Mouse (Mus musculus) kidney, adult 11 months (tissue): ENCODE results near the gene Nt5c3b.
A peak's percentile ranks its signal among the peaks of the same experiment; 100 is the strongest.

Source experiments
- DNase-seq: peaks from one replicate; pipeline ENCODE4 v3.0.0; 2022

Nt5c3b gene

DNA sequence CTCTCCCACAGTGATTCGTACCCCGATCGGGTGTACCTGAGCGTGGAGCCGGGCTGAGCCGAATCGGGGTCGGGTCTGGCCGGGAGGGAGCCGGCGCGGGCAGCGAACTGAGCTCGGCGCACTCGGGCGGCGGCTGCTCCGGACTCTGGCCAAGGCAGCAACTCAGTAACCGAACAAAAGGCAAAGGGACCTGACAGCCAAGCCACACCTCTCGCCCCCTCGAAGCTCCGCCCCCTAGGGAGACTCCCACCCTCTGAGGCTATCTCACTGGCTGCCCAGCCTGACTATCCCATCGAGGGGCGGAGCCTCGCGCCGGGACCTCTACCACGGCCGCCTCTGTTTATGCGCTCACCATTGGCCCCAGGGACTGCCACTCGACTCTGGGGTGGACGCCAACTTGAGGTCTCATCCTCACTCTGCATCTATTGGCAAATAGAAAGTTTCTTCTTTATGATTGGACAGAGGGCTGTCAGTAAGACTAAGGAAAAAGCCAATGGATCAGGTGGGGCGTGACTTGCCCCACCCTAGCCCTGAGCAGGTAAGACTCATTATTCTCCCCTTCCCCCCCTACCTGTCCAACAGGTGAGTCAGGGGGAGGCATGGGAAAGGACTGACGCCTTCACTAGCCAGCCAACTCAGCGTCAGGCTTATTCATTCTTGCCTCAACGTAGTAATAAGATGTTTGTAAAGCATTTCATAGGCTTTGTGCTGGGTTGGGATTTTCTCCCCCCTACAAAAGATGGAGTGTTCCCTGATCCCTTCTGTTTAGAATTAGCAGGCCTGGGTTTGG, 43.8 kb downstream of the Nt5c3b start, which contains the start of gene Jup:
Gene Jup, minus strand, starts transcription at position 164 of the 790 bp plus-strand sequence.
- peak; percentile 100 for DNase-seq

DNA sequence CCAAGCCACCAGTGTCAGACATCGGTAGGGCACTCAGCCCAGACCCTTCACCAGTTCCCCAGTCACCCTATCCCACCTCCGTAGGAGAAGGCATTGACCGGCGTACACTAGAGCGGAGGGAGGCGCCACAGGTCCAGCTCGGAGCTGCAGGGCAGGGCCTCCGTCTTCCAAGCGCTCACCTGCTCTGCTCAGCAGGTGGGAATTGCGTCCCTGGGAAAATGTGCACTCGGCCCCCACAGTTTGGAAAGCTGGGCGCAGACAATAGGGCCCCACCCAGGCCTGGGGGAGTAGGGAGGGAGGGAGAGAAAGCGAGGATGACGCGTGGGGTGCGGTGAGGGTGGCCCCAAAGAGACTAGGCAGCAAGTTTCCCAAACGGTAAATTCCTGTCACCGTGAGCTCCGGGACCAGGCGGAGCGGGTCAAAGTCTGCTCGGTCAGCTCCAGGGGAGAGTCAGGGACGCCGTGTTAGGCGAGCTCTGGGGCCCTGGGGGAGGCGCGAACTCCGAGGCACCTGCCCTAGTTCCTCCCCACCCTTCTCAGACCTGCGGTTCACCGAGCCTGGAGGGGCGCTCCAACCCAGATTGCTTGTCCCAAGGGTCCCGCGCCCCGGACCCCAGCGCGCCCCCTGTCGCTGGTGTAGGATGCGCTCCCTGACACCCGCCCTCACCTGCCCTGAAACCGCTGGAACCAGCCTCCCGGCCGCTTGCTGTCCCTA, 44.6 kb downstream of the Nt5c3b start:
- peak; percentile 78 for DNase-seq

DNA sequence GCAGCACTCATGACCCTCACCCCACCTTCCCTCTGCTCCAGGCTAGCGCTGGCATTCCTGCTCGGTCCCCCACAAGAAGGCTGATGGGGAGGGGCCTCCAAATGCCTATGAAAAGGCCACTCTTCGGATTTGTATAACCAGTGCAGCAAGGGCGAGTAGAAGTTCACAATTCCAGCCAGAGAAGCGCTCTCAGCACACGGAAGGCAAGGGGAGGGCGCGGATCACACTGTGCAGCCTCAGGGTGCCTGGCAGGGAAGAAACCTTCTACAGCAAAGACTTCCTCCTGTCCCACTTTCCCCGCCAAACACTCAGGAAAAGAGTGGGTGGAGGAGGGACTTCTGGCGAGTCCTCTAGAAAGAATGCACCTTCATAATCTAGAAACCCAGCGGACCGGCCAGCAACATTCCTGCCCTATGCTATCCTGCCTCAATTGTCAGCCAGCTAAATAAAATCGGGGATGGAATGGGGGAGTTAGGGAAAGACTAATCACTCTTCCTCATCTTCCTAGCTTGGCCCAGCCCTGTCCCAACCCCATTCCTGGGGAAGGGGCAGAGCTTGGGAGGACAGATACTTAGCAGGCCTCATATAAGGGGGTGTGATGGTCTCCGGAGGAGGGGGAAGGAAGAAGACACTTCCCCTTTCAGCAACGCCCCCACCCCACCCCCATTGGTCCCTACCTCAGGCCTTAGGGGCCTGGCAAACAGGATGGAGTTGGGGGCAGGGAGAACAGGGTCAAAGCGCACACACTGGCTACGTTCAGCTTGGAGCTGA, 45.6 kb downstream of the Nt5c3b start:
- DNase-seq: peak; percentile 79

DNA sequence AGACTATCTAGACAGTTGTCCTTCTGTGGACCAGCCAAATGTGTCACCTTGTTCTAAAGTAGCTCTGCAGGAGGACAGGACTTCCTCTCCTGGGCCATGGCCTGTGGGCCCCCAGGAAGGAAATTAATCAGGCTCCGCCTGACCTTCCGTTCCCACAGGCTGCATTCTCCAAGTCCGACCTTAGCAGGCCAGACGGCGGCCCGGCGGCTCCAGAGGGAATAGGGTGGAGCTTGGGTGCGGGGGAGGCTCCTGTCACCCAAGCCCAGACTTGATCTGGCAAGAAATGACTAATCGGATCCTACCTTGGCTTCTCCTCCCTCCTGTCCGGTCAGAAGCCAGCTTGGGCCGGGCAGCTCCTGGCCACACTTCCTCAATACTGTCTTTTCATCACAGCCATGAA, 46.4 kb downstream of the Nt5c3b start:
- peak; percentile 96 for DNase-seq

DNA sequence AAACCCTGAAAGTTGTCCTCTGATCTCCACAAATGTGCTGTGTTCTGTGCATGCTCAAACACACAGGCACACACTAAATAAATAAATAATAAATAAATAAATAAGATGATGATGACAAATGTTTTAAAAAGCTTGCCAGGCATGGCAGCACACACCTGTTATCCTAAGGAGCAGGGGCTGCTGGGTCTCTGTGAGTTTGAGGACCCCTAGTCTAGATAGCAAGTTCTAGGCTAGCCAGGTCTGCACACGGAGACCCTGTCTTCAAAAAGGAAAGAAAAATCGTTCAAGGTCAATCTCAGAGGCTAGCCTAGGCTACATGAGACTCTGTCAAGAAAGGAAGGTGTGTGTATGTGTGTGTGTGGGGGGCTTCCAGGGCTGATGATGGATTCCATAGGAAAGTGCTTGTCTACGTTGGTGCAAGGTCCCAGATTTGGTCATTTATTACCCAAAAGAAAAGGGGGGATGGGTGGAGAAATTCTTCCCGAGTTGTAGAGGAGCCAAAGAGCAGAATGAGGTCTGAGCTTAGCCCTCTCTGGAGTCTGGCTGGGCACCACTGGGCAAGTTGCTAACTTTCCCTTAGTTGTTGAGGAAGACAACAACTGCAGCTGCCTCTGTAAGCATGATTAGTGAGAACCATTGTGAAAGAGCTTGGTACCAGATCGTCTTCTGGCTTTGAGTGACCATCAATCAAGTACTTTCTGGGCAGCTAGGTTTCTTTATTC, 47.1 kb downstream of the Nt5c3b start:
- DNase-seq: peak; percentile 48

DNA sequence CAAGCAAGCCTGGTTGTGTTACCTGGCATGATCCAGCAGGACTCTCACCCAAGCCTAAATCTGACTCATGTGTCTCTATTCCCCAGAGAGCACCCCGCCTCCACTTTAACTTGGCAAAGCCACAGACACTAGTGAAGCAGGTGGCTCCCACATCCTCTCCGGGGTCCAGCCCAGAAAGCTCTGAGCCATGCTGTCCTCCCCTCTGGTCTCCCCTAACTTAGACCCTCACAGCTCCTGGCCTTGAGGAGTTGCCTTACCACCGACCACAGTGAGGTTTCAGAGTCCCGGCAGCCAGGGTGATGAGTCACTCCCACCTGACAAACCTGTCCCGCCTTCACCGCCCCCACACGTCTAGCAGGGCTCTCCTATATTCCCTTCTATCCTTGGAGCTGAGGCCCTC, 47.9 kb downstream of the Nt5c3b start:
- DNase-seq: no peak

DNA sequence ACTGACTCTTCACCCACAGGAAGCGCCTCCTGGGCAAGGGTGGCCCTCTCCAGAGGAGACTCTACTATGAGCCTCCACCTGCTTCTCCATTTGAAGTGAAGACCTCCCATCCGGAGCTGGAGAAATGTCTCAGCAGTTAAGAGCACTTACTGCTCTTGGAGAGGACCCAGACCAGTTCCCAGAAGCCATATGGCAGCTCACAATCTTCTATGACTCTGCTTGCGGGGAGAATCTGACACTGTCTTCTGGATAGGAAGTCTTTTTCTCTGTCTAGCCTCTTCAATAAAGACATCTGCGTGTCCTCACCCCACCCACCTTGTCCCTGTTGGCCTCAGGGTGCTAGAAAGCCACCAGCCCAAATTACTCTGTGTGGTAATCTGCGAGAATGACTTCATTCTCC, 48.6 kb downstream of the Nt5c3b start:
- DNase-seq: no peak

DNA sequence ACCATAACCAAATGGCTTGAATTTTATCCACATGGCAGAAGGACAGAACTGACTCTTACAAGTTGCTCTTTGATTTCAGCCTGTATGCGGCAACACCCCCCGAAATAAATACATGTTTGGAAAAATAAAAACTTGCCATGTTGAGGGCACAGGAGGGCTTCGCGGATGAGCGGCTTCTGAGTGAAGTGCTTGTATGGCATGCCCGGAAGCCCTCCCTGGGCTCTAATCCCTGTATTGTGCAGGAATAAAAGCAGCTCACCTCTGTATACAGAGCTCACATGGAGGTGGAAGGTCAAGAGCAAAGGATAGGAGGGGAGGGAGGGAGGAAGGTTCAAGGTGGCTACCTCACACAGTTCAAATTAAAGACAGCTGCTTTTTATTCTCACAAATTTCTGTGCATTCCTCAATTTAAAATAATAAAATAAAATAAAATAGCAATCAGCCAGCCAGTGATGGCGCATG, 49.7 kb downstream of the Nt5c3b start:
- no peak for DNase-seq

DNA sequence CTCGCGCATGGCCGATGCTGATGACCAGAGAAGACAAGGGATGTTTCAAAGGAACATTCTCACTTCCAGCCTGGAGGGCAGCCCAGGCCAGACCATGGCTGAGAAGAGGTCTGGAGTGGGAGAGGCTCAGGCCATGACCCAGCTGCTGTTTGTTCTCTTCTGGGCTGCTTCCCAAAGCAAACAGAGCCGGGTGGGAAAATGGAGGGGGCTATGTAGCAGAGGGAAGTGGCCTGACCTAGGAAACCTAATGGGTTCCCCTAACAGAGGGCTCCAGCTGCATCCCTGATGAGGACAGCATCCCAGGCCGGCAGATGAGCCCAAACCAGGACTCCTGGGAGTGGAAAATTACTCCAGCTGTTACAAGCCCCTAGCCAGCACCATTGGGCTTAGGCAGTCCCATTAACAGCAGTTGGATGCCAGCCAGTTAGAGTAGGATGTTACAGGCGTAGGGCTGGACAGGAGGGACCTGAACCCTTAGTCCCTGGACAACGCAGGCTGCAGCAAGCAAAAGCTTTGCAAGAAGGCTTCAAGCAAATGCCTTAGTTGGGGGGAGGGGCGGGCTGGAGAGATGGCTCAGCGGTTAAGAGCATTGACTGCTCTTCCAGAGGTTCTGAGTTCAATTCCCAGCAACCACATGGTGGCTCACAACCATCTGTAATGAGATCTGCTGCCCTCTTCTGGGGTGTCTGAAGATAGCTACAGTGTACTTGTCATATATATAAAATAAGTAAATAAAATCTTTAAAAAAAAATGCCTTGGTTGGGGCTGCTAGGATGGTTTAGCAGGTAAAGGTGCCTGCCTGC, 50.3 kb downstream of the Nt5c3b start:
- peak; percentile 87 for DNase-seq

DNA sequence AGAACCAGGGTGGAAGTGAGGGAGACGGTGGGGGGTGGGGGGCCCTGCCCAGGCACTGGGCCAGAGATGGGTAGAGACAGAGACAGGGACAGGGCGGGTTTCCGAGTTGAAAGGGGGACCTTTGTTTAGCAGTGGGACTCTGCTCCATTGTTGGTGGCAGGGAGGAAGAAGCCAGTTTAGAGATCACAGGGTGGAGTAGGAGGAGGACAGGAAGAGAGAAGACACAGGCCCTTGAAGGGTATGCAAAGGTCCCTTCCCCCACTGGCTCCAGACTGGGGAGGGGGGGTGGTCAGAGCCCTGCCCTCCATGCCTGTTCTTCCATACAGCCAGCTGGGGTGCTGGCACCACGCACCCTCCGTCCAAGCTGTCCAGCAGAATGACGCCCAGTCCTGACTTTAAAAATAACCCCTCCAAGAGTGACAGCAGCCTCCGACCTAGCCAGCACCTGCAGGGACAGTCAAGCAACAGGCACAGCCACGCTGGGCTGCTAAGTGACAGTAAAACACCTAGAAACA, 51.6 kb downstream of the Nt5c3b start:
- peak; percentile 81 for DNase-seq

DNA sequence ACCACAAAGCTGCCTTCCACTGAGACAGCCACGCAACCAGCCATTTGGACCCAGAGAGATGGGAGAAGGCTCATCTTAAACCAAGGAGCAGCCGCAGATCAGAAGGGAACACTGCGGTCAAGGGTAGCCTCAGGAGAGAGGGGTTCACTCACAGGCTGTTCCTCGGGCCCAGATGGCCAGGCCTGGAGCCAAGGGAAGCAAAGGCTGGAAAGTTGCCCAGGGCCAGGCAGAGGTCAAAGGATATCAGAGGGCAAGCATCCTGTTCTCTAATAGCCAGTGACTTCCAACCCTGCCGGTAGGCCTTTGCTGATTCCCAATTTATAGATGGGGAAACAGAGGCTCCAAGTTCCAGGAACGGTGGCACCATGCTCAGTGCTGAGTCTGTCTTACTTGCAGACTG, 53.0 kb downstream of the Nt5c3b start:
- peak; percentile 85 for DNase-seq

DNA sequence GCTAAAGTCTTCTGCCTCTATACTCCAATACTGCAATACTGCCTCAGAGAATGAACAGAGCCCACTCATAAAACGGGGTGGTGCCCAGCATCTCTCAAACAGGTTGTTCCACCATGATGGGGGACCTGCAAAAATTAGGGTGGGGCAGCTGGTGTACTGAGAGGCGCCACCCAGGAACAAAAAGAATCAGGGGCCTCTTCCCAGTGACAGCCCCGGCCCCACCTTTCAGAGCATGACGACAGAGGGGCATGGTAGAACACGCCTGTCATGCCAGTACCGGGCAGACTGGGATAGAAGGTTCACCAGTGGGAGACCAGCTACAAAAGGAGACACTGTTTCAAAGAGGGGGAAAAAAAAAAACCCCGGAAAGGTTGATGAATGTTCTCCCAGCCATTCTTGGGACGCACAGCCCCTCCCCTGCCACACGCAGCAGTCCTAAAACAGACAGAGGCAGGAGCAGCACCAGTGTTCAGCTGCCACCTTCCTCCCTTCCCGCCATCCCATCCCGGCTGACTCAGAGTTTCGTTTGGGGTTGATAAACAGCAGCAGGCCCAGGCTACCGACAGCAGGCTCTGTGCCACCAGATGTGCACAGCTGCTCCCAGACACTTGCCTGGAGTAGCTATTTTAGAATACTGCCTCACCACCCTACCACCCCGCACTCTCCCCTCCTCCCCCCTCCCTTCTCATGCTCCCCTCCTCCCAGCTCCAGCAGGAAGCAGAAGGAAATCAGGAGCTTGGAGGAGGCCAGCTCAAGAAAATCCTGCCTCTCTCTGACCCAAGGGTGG, 53.8 kb downstream of the Nt5c3b start:
- peak; percentile 75 for DNase-seq

DNA sequence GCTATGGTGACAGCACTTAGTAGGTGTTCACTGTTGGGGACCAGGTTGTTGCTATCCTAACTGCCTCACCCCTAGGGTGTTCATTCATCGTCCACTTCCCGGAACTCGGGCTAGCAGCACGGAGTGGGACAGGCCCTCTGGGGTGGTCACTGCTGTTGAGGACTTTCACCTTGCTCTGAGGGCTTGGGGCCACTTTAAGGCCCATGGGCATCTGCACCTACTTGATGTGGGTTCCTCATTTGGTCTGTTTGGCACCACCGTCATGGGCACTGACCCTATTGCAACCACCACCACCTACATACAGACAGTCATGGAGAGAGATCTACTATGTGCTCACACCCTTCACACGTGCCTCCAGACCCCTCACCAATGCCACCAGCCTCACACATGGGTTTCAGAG, 54.5 kb downstream of the Nt5c3b start:
- no peak for DNase-seq

DNA sequence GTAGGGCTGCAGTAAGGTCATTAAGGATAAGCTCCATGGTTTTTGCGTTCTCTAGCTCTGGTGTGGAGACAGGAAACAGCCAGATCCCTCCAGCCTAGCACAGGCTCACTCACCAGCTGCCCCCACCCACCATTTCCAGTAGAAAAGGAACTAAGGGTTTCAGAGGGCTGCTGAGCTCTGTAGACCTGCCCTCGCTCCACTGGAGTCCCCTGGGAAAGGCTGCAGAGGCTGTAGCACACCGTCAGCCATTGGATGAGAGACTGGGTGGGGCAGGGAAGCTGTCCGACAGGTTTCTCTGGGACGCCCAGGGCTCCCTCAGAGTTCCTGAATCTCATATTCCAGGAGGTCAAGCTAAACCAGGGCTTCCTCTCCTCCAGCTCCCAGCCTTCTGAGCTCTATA, 55.0 kb downstream of the Nt5c3b start:
- peak; percentile 84 for DNase-seq

DNA sequence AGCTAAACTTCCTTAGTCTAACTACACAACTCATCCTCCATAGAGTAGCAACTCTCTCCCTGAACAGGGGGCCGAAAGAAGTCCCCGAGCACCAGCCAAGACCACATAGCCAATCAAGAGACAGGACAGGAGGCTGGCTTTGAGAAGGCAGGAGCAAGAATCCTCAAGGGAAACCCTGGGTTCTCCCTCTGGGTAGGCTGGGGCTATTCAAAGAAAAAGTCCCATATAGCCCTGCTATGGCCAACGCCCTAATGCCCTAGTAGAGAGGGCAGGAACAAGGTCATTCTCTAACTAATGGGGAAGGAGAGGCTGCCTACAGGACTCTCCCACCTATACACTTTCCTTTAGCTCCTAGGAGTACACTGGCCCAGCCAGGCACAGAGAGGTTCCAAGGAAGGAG, 56.6 kb downstream of the Nt5c3b start:
- no peak for DNase-seq

DNA sequence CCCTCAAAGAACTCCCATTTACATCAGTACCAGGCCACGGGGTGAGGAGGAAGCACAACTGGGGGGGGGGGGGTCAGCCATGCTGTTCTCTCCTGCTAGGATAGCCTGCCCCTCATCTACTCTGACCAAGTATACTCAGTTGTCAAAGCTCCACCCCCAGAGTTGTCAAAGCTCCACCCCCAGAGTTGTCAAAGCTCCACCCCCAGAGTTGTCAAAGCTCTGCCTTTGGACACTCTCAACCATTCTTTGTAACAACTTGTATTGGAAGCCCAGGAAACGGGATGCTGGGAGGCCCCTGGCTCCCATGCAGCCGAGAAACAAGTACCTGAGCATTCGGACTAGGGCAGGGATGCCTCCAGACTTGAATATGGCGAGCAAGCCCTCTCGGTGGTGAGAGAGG, 58.9 kb downstream of the Nt5c3b start:
- no peak for DNase-seq

DNA sequence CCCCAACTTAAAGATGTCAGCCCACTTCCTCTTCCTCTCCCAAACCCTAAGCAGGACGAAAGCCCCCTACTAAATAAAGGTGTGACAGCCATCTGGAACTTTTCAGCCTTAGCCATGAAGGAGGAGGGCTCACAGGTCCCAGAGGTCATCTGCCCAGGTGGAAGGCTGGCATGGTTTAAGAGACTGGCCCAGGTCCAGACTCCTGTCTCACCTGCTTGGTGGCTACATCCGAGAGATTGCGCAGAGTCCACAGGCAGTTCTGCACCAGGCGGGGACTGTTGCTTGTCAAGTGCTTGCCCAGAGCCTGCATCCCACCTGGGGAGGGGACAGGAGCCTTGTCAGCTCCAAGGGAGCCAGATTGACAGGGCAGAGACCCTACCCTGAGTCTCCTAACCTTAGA, 62.3 kb downstream of the Nt5c3b start:
- DNase-seq: no peak

DNA sequence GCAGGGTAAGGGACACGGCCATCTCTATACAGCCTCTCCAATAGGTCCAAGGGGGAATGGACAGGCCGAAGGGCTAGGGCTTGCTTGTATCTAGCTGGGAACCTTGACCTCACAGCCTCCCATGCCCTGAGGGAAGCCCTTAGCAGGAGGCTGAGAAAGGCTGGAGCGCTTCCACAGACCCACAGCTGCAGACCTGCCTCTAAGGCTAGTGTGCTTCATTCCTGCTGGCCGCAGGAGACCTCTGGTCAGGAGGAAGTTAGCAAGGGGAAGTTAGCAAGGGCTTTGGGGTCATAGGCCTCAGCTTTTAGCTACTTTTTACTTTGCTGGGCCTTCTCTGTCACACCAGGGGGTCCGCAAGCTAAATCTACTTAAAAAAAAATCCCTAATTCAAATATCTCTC, 63.2 kb downstream of the Nt5c3b start:
- no peak for DNase-seq

DNA sequence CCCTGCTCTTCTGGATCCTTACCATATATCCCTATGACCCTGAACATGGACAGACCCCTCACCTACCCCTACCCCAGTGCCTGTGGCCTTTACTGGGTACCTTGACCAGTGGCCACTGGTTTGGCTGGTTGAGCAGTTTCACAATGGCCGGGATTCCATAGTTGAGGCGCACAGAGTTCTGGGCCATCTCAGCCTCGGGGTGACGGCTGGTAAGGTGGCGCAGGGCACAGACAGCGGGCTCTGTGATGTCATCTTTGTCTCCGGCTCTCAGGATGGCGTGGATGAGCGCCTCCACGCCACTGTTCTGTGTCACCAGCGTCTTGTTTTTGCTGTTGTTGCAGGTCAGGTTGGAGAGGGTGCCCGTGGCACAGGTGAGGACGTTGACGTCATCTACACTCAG, 63.6 kb downstream of the Nt5c3b start:
- DNase-seq: no peak

DNA sequence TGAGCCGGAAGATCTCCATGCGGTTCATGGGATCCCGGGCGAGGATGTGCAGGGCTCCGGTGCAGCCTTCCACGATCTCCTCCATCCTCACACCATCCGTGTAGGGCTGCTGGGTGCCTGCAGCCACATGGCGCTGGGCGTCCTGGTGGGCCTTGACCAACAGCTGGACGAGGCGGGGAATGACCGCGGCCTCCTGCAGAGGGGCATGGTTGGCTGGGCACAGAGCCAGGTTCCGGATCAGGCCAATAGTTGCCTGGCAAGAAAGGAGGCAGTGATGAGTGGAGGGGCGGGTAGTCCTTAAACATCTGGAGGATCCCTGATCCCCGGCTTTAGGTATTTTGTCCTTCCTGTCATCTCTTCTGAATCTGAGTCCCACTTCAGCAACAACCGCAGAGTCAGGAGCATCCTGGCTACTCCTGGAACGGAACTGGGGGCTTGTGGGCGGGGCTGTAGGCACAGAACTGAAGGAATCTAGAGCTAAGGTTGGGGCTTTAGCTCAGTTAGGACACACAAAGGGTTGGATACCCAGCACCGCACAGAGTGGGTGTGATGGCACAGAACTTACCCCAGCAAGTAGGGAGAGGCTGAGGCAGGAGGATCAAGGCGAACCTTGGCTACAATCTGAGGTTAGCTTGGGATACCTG, 64.7 kb downstream of the Nt5c3b start:
- no peak for DNase-seq
